Mouse (Mus musculus) kidney, postnatal 0 days (tissue): ENCODE data around the gene Pcolce2. TPM values are rescaled to one million over a fixed set of nuclear protein-coding genes. Genes with fewer than 3 reads are reported as not detected.

Source experiments
- ATAC-seq: fragments of 200-750 bp; cut with Nextera tagmentation; replicated peaks from 2 replicates; pipeline ENCODE4 v1.8.0; 2017; ENCODE audit warnings: low read depth, moderate number of reproducible peaks, moderate TSS enrichment, moderate library complexity; ENCODE audit not compliant: low FRiP score
- DNase-seq: peaks from one replicate; pipeline ENCODE4 v3.0.0-alpha.2; 2016; ENCODE audit warnings: low spot score
- H3K27ac ChIP-seq: fragments of 300-500 bp; sonication (generic); 2 replicates; pipeline ENCODE4 v1.5.1; 2014; ENCODE audit warnings: mild to moderate bottlenecking
- H3K27me3 ChIP-seq: fragments of 300-500 bp; sonication (generic); 2 replicates; pipeline ENCODE4 v1.6.1; 2014; ENCODE audit warnings: low read length, mixed read lengths; ENCODE audit not compliant: insufficient read depth
- H3K36me3 ChIP-seq: fragments of 300-500 bp; sonication (generic); 2 replicates; pipeline ENCODE4 v1.6.1; 2014; ENCODE audit warnings: low read length, mixed read lengths; ENCODE audit not compliant: insufficient read depth
- H3K4me1 ChIP-seq: fragments of 300-500 bp; sonication (generic); replicated peaks from 2 replicates; pipeline ENCODE4 v1.6.1; 2014; ENCODE audit warnings: antibody characterized with exemption, low read length, mixed read lengths; ENCODE audit not compliant: insufficient read depth
- H3K4me2 ChIP-seq: fragments of 300-500 bp; sonication (generic); 2 replicates; pipeline ENCODE4 v1.6.1; 2014; ENCODE audit warnings: mild to moderate bottlenecking, low read length, moderate library complexity, mixed read lengths
- H3K4me3 ChIP-seq: fragments of 300-500 bp; sonication (generic); replicated peaks from 2 replicates; pipeline ENCODE4 v1.5.1; 2014; ENCODE audit warnings: low read depth, low read length
- H3K9ac ChIP-seq: fragments of 300-500 bp; sonication (generic); 2 replicates; pipeline ENCODE4 v1.6.1; 2014; ENCODE audit warnings: low read depth, low read length
- H3K9me3 ChIP-seq: fragments of 300-500 bp; sonication (generic); replicated peaks from 2 replicates; pipeline ENCODE4 v1.6.1; 2016; ENCODE audit warnings: low read length, inconsistent platforms, mixed read lengths
- CTCF ChIP-seq: IDR thresholded peaks from 2 replicates; pipeline ENCODE4 v1.5.1; 2016; ENCODE audit warnings: antibody characterized with exemption, low read depth, mild to moderate bottlenecking, moderate library complexity
- WGBS: fragments of 180-500 bp; shearing (Covaris S2); extraction: QIAGEN DNeasy Blood & Tissue Kit; methylation state at CpG from one replicate; pipeline ENCODE4 v1.1.7; 2014; 5-methylcytosine and 5-hydroxymethylcytosine counted together
- polyA plus RNA-seq: library from polyadenylated mRNA; unstranded; fragments of >200 nt; fragmentation: Nextera tagmentation; extraction: Ambion mirVana; gene quantifications from 2 replicates; pipeline ENCODE4 v1.2.1, GENCODE M21; 2015

The Pcolce2 gene
- polyA plus RNA-seq, 1 experiment from 2014 or later = 0.88 TPM

DNA sequence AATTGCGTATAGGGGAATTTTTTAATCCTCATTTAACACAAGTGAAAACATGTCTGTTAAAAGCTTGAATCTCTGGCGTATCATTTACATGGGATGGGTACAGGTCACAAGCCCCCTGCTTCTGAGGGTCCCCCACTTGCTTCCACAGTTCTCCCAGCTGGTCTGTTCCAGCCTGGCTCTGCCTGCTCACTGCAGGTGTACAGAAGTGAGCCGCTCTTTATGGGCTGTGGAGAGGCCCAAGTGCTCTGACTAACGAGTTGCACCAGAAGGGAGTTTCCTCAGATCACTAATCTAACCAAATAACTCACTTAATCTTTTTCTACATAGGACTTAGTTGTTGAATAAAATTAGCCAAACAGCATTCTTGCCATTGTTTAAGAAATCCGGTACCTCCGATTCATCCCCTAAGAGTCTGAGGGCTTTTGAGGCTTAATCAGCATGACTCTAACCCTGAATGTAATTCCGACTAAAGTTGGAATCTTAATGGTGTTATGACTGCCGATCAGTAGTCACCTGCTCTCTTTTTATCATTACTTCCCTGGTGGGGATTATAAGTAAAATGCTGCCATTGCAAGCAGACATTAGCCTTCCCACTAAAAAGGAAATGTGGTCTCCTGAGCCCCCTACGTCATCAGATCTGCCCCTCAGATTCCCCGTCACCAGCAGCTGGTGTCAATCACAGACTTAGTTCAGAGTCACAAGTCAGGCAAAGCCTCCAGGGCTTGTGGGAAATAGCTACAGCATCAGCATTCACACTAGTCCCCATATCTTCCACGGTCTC is 48.4 kb downstream of the Pcolce2 start:
- no peaks in the 10 kb centered on the region for H3K36me3 ChIP-seq
- no peak for DNase-seq

DNA sequence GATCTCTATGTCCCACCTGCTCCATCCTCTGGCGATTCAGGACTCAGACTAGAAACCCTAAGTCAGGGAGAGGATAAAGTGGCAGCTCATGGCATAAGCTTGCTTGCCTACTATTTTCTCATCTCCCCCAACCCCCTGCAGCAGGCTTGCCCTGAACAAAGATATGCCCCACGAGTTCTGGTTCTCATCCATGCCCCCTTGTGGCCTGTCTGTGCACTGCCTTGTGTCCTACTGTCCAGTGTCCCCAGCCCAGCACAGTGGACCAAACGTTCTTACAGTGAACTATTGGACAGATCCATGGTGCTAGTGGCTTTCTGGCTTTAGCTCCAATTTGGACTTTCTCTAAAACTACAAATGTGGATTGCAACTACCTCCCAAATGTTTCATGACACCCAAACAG is 50.7 kb downstream of the Pcolce2 start:
- H3K27me3 ChIP-seq = no peaks in the 10 kb centered on the region
- no peak overlapping the region for H3K27ac ChIP-seq
- H3K4me1 ChIP-seq = no peaks in the 10 kb centered on the region
- H3K9me3 ChIP-seq = no peaks in the 10 kb centered on the region
- peak; percentile 58; the same call in 1 of the 2 replicates for TF ChIP-seq CTCF
- H3K4me2 ChIP-seq = no peak overlapping the region
- no peak overlapping the region for H3K4me3 ChIP-seq
- DNase-seq (peak; percentile 14), ATAC-seq (no peak)
- no peaks in the 10 kb centered on the region for H3K36me3 ChIP-seq
- WGBS = 60% methylated on average over 3 of the region's 3 CpGs
- no peak overlapping the region for H3K9ac ChIP-seq

More for the DNA sequence above, 48.4 kb downstream of the Pcolce2 start:
- no peaks in the 10 kb centered on the region for H3K27me3 ChIP-seq
- H3K4me3 ChIP-seq = no peak overlapping the region
- 61% methylated on average over 11 of the region's 11 CpGs for WGBS
- no peak overlapping the region for H3K27ac ChIP-seq
- no peak overlapping the region for H3K9ac ChIP-seq
- TF ChIP-seq CTCF = no peak
- H3K9me3 ChIP-seq = no peaks in the 10 kb centered on the region
- H3K4me2 ChIP-seq = no peak overlapping the region
- no peaks in the 10 kb centered on the region for H3K4me1 ChIP-seq
- ATAC-seq = no peak

DNA sequence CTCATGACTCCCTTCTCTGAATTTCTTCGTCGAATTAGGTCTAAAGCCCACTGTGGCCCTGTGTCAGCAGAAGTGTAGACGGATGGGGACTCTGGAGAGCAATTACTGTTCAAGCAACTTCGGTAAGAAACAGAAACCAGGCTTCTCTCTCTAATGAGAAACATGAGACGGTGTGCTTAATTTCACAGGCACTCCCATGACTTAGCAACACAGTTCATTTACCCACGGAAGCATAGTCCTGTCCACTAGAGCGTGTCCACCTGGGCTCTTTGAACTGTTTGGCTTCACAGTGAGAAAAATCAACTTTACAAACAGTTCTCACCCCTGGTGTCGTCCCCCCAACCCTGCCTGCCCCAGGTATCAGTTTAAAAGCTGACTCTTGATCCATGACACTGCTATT is 55.4 kb downstream of the Pcolce2 start:
- Histone ChIP-seq H3K4me1 (no peaks in the 10 kb centered on the region), H3K27ac (peak overlapping the region; percentile 57), H3K9ac (no peak overlapping the region), H3K9me3 (no peaks in the 10 kb centered on the region), H3K27me3 (no peaks in the 10 kb centered on the region), H3K4me3 (0 out of 2 replicates have a peak overlapping the region, but pooled peaks have one; percentile 4), H3K36me3 (no peaks in the 10 kb centered on the region), H3K4me2 (peak overlapping the region; percentile 44)
- WGBS = 23% methylated on average over 8 of the region's 8 CpGs
- ATAC-seq (peak; percentile 83), DNase-seq (peak; percentile 59)
- TF ChIP-seq CTCF = no peak

DNA sequence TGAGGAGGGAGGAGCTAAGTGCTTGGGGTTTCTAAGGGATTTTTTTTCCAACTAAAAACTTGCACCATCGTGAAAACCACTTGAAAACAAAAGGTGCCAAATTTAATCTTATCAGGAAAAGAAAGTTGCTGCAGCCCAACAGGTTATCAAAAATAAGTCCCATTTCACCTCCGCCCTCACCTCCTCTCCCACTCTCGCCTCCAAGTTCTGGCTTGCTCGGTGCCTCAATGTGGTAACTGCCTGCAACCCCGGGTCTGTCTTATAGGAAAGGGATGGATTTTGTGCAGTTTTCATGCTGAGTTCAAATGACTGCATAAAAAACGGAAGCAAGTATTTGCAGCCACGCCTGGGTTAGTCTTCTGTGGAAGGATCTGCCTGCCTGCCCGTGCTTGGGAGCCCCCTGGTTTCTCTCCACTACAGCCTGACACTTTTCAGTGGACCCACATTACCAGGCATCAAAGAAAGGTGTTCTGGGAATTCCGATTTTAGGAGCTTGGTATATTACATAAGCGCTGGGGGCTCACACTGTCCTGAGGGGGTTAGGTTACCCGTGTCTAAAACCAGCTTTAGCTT is 56.2 kb downstream of the Pcolce2 start:
- H3K4me2 ChIP-seq = peak overlapping the region; percentile 39
- H3K4me1 ChIP-seq = no peaks in the 10 kb centered on the region
- H3K9ac ChIP-seq = no peak overlapping the region
- 51% methylated on average over 11 of the region's 11 CpGs for WGBS
- no peak for DNase-seq
- ATAC-seq = no peak
- H3K27me3 ChIP-seq = no peaks in the 10 kb centered on the region
- no peaks in the 10 kb centered on the region for H3K36me3 ChIP-seq
- no peak overlapping the region for H3K27ac ChIP-seq
- 0 out of 2 replicates have a peak overlapping the region, but pooled peaks have one; percentile 2 for H3K4me3 ChIP-seq
- no peak for TF ChIP-seq CTCF
- no peaks in the 10 kb centered on the region for H3K9me3 ChIP-seq

DNA sequence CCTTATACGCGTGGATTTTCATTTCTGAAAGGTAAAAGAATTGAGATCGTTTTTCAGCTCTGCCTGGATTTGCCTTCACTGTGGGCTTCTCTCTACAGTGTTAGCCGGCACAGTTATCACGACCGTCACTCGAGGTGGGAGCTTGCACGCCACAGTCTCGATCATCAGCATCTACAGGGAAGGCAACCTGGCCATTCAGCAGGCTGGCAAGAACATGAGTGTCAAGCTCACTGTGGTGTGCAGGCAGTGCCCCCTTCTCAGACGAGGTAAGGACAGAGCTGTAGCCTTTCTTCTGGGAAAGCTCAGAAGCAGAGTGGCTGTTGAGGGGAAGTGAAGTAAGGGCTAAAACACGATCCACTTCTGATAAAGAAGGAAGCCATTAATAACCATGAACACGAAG is 57.1 kb downstream of the Pcolce2 start:
- Histone ChIP-seq H3K27me3 (no peaks in the 10 kb centered on the region), H3K9me3 (no peaks in the 10 kb centered on the region), H3K9ac (no peak overlapping the region), H3K4me1 (no peaks in the 10 kb centered on the region), H3K36me3 (no peaks in the 10 kb centered on the region), H3K4me3 (no peak overlapping the region), H3K4me2 (no peak overlapping the region), H3K27ac (no peak overlapping the region)
- TF ChIP-seq CTCF = no peak
- DNase-seq (no peak), ATAC-seq (no peak)
- 72% methylated on average over 12 of the region's 12 CpGs for WGBS

DNA sequence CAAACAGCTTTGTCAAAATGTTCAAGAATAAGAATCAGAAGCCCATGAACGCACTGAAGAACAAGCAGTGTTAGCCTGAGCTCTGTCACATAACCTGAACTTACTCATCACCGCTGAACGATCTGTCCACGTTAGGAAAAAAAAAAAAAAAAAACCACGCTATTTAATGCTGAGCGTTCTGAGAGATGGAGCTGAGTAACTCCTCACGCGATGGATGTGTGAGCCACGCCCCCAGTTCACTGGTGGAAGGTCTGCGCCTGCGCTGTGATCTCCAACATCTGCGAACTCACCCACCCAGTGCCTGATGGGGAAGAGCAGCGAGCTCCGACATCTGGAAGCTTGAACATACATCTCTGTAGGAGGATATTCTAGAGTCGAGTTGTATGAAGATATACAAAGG is 57.6 kb downstream of the Pcolce2 start:
- Histone ChIP-seq H3K4me1 (no peaks in the 10 kb centered on the region), H3K27ac (no peak overlapping the region), H3K9me3 (no peaks in the 10 kb centered on the region), H3K27me3 (no peaks in the 10 kb centered on the region), H3K4me3 (no peak overlapping the region), H3K4me2 (no peak overlapping the region), H3K9ac (no peak overlapping the region), H3K36me3 (no peaks in the 10 kb centered on the region)
- ATAC-seq = no peak
- WGBS = 88% methylated on average over 15 of the region's 15 CpGs
- DNase-seq = no peak
- no peak for TF ChIP-seq CTCF
